Mouse (Mus musculus) granulocyte monocyte progenitor cell, adult 5-6 weeks (primary cell): Measurements from ENCODE around the gene Mbip. TPM values are rescaled to one million over a fixed set of nuclear protein-coding genes. Genes with fewer than 3 reads are reported as not detected.

Experiments
- ATAC-seq: replicated peaks from 2 replicates; pipeline ENCODE4 v1.8.0; 2016; ENCODE audit warnings: mild to moderate bottlenecking, moderate TSS enrichment, inconsistent platforms; ENCODE audit not compliant: poor library complexity, severe bottlenecking
- total RNA-seq, 2 experiments: library from RNA; stranded (forward) in 1 of 2; stranded (reverse) in 1 of 2; fragments of 200-712, 200-1000 nt in 1 of 2; fragments of >200 nt in 1 of 2; fragmentation: Nextera tagmentation in 1 of 2; gene quantifications; 2 replicates each; pipeline ENCODE4 v1.2.3; 2014 to 2017

Gene Mbip
- total RNA-seq, 2 experiments from 2014 or later, result 23.8 to 33.1 TPM

DNA sequence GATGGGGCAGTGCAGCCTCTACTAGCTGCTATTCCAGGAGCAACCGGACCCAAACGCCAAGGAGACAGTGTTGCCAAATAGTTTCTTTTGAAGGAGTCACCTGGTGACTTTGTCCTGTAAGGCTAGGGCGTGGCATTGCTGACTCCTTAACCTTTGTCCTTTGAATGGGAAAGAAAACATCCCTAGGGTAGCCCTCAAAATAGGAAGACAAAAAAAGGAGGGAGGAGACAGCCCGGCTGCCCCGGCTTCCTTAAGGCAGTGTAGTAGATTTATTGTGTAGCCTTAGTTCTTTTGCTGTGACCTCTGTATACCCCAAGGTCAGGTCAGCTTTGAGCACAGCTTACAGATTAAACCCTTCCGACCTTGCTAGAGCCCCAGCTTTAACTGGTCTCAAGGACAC lies 49.2 kb downstream of the Mbip start:
- ATAC-seq, result no peak

GRCm38 (mm10) chr12:56295160-56295559 lies 50.5 kb downstream of the Mbip start:
- peak; percentile 55; the same call in 1 of the 2 replicates for ATAC-seq

DNA sequence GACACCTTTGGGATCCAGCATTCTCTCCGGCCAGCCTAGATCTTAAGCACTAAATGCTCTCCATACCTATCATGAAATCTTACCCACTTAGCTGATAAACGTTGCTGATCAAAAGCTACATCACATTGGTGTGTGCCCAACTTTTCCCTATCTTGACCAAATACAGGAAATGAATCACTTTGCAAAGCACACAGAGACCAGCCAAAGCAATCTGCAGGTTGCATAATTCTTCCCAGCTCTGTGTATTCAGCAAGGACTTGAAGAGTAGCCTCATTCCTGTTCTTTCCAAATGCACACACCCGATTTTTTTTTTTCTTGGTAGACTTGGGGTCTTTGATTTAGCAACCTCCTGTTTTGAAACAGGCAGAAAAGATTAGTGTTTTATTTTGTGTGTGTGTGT lies 57.1 kb downstream of the Mbip start:
- peak; percentile 72 for ATAC-seq

DNA sequence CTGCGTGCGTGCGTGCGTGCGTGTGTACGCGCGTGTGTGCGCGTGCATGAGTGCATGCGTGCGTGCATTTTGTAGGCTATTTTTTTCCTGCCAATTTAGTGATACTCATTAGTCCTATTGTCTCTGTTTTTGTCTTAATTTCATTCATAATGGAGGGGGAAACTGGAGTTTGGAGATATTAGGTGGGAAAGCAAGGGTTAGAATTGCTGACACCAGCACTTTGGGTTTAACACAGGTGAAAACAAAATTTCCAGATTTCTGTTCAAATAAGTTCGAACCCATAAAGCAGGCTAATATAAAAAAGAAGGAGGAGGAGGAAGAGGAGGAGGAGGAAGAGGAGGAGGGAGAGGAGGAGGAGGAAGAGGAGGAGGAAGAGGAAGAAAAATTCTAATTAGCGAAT lies 58.9 kb downstream of the Mbip start:
- ATAC-seq, result no peak

DNA sequence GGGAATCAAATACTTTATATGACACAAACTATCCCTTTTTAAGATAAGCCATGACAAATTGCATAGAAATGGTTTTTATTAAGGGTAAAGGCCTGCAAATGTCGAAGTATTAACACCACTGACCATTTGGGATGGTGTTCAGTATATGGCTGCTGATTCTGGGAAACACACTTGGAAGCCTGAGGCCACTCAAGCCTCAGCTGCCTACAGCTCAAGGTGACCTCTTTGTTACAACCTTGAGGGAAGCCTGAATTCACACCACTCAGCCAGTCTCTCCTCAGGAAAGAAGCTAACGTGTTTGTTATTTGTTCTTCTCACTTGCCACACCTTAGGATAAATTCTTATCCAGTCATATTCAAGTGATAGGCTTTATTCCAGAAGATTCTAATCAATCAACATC lies 61.5 kb downstream of the Mbip start:
- no peak for ATAC-seq

- ATAC-seq, result no peak
Observed at GRCm38 (mm10) chr12:56281649-56282048, 64.0 kb downstream of the Mbip start.

Other genes with a start within 250 kb of the Mbip start
- gene Nkx2-1, start 191.0 kb upstream of the Mbip start, total RNA-seq (2014; fragmentation: Nextera tagmentation), result not detected in 2 replicates
- gene Nkx2-1, start 191.0 kb upstream of the Mbip start, total RNA-seq (2017), result not detected in 2 replicates